ENCODE assay signal across 19 mouse cellular contexts in genomic region chr2:19260399-19260798, GRCm38 (mm10).
"Had no signal": no experiment of that assay in that cellular context is flagged by ENCODE, and none has a peak within 500 bp of the region (broad histone marks: within the 10 kb centered on the region; RNA-seq: fewer than 3 reads in every experiment).

No protein-coding gene starts in this region.

- DNase-seq: cerebellum, adult 9-10 months; cerebellum, adult 9-11 months; cerebellum, postnatal 10 days; cerebellum, postnatal 14 days; cerebellum, postnatal 25 days; cerebellum, postnatal 36 days; embryo, embryonic 11 days; forebrain, postnatal 0 days; gastrocnemius, adult 2 months; gastrocnemius, postnatal 10 days; gastrocnemius, postnatal 14 days; gastrocnemius, postnatal 25 days; gastrocnemius, postnatal 36 days; heart, adult 11 months; heart, adult 18-20 months; heart, adult 2 months had no signal

- ATAC-seq: forebrain, embryonic 14.5 days; forebrain, embryonic 15.5 days; forebrain, embryonic 16.5 days; forebrain, postnatal 0 days had no signal
